Mouse (Mus musculus) embryonic facial prominence, embryonic 10.5 days (tissue): ENCODE results near the gene Gm9821. TPM values are rescaled to one million over a fixed set of nuclear protein-coding genes. Genes with fewer than 3 reads are reported as not detected.
A peak's percentile ranks its signal among the peaks of the same experiment; 100 is the strongest.

Experiments used
- DNase-seq: peaks from one replicate; pipeline ENCODE4 v3.0.0-alpha.2; 2017; ENCODE audit warnings: low spot score
- H3K27ac ChIP-seq: fragments of 300-500 bp; sonication (generic); replicated peaks from 2 replicates; pipeline ENCODE4 v1.5.1; 2016; ENCODE audit warnings: mild to moderate bottlenecking
- H3K27me3 ChIP-seq: fragments of 300-500 bp; sonication (generic); replicated peaks from 2 replicates; pipeline ENCODE4 v1.6.1; 2016; ENCODE audit warnings: low read depth, mild to moderate bottlenecking; ENCODE audit not compliant: poor library complexity, severe bottlenecking
- H3K36me3 ChIP-seq: fragments of 300-500 bp; sonication (generic); replicated peaks from 2 replicates; pipeline ENCODE4 v1.6.1; 2016; ENCODE audit warnings: mild to moderate bottlenecking, moderate library complexity
- H3K4me1 ChIP-seq: fragments of 300-500 bp; sonication (generic); 2 replicates; pipeline ENCODE4 v1.6.1; 2016
- H3K4me3 ChIP-seq: fragments of 300-500 bp; sonication (generic); 2 replicates; pipeline ENCODE4 v1.5.1; 2016; ENCODE audit warnings: mild to moderate bottlenecking, moderate library complexity
- H3K9me3 ChIP-seq: fragments of 300-500 bp; sonication (generic); 2 replicates; pipeline ENCODE4 v1.6.1; 2016; ENCODE audit warnings: mild to moderate bottlenecking
- WGBS: fragments of 180-500 bp; shearing (Covaris S2); methylation state at CpG from one replicate; pipeline ENCODE4 v1.1.7; 2016; 5-methylcytosine and 5-hydroxymethylcytosine counted together
- polyA plus RNA-seq: library from polyadenylated mRNA; unstranded; fragments of >200 nt; fragmentation: Nextera tagmentation; extraction: Ambion mirVana; gene quantifications from 2 replicates; pipeline ENCODE4 v1.2.1, GENCODE M21; 2016

Gene Gm9821
- polyA plus RNA-seq, 1 experiment from 2014 or later = 0.41 TPM

GRCm38 (mm10) chr2:91929455-91929854, 16.0 kb upstream of the Gm9821 start:
- WGBS = 62% methylated on average over 3 of the region's 3 CpGs

GRCm38 (mm10) chr2:91929936-91930335, 15.6 kb upstream of the Gm9821 start:
- peak overlapping the region; percentile 100 for H3K27ac ChIP-seq
- peak overlapping the region; percentile 97 for H3K4me3 ChIP-seq
- WGBS = 11% methylated on average over 12 of the region's 12 CpGs
- H3K27me3 ChIP-seq = peaks cover 11% of the 10 kb centered on the region
- peak; percentile 88 for DNase-seq
- peaks cover 68% of the 10 kb centered on the region for H3K4me1 ChIP-seq
- peaks cover 51% of the 10 kb centered on the region for H3K36me3 ChIP-seq
- H3K9me3 ChIP-seq = no peaks in the 10 kb centered on the region

More at GRCm38 (mm10) chr2:91929455-91929854, 16.0 kb upstream of the Gm9821 start:
- Histone ChIP-seq H3K27me3 (peaks cover 16% of the 10 kb centered on the region), H3K36me3 (peaks cover 46% of the 10 kb centered on the region), H3K4me1 (peaks cover 63% of the 10 kb centered on the region), H3K9me3 (no peaks in the 10 kb centered on the region), H3K27ac (peak overlapping the region; percentile 100), H3K4me3 (peak overlapping the region; percentile 97)
- DNase-seq = no peak

- under 1% methylated on average over 23 of the region's 23 CpGs for WGBS
- Histone ChIP-seq H3K36me3 (peaks cover 60% of the 10 kb centered on the region), H3K4me3 (peak overlapping the region; percentile 97), H3K9me3 (no peaks in the 10 kb centered on the region), H3K27me3 (0 out of 2 replicates have a peak, but pooled peaks cover 2% of the 10 kb centered on the region), H3K4me1 (peaks cover 73% of the 10 kb centered on the region), H3K27ac (peak overlapping the region; percentile 100)
- peak; percentile 62 for DNase-seq
These were observed 14.7 kb upstream of the Gm9821 start for GRCm38 (mm10) chr2:91930761-91931291.

GRCm38 (mm10) chr2:91931328-91932159, 14.0 kb upstream of the Gm9821 start:
- WGBS = under 1% methylated on average over 50 of the region's 50 CpGs
- Histone ChIP-seq H3K27ac (peak overlapping the region; percentile 100), H3K27me3 (no peaks in the 10 kb centered on the region), H3K9me3 (no peaks in the 10 kb centered on the region), H3K36me3 (peaks cover 67% of the 10 kb centered on the region), H3K4me3 (peak overlapping the region; percentile 97), H3K4me1 (peaks cover 79% of the 10 kb centered on the region)
- peak; percentile 97 for DNase-seq

GRCm38 (mm10) chr2:91932160-91932711, 13.3 kb upstream of the Gm9821 start, which contains the start of gene Mdk:
Mdk (minus strand) TSS chr2:91932297.
- Histone ChIP-seq H3K9me3 (no peaks in the 10 kb centered on the region), H3K36me3 (peaks cover 72% of the 10 kb centered on the region), H3K4me3 (peak within 1 kb of the TSS; percentile 97), H3K4me1 (peaks cover 81% of the 10 kb centered on the region), H3K27me3 (no peaks in the 10 kb centered on the region), H3K27ac (peak within 1 kb of the TSS; percentile 100)
- WGBS = under 1% methylated on average over 16 of the region's 16 CpGs
- peak; percentile 86 for DNase-seq

- DNase-seq = peak; percentile 55
- 9% methylated on average over 6 of the region's 6 CpGs for WGBS
- Histone ChIP-seq H3K4me3 (peak overlapping the region; percentile 97), H3K9me3 (no peaks in the 10 kb centered on the region), H3K36me3 (peaks cover 72% of the 10 kb centered on the region), H3K27ac (peak overlapping the region; percentile 100), H3K27me3 (no peaks in the 10 kb centered on the region), H3K4me1 (peaks cover 77% of the 10 kb centered on the region)
These were observed 12.7 kb upstream of the Gm9821 start for GRCm38 (mm10) chr2:91932737-91933350.

- peak overlapping the region; percentile 97 for H3K4me3 ChIP-seq
- peaks cover 72% of the 10 kb centered on the region for H3K36me3 ChIP-seq
- H3K27me3 ChIP-seq = no peaks in the 10 kb centered on the region
- peak overlapping the region; percentile 100 for H3K27ac ChIP-seq
- H3K9me3 ChIP-seq = no peaks in the 10 kb centered on the region
- peak; percentile 78 for DNase-seq
- peaks cover 71% of the 10 kb centered on the region for H3K4me1 ChIP-seq
- WGBS = 13% methylated on average over 9 of the region's 9 CpGs
These were observed 12.0 kb upstream of the Gm9821 start for GRCm38 (mm10) chr2:91933471-91933870.

- Histone ChIP-seq H3K4me3 (peak overlapping the region; percentile 97), H3K27me3 (no peaks in the 10 kb centered on the region), H3K9me3 (no peaks in the 10 kb centered on the region), H3K4me1 (peaks cover 65% of the 10 kb centered on the region), H3K27ac (peak overlapping the region; percentile 100), H3K36me3 (peaks cover 72% of the 10 kb centered on the region)
- DNase-seq = peak; percentile 39
- whole genome bisulfite sequencing = 56% methylated on average over 8 of the region's 8 CpGs
These were observed 11.5 kb upstream of the Gm9821 start for GRCm38 (mm10) chr2:91934016-91934415.

- no peaks in the 10 kb centered on the region for H3K27me3 ChIP-seq
- WGBS = 88% methylated on average over 9 of the region's 9 CpGs
- no peak overlapping the region for H3K4me3 ChIP-seq
- DNase-seq = no peak
- peaks cover 56% of the 10 kb centered on the region for H3K4me1 ChIP-seq
- peaks cover 72% of the 10 kb centered on the region for H3K36me3 ChIP-seq
- H3K9me3 ChIP-seq = no peaks in the 10 kb centered on the region
- H3K27ac ChIP-seq = peak overlapping the region; percentile 100
These were observed 10.5 kb upstream of the Gm9821 start for GRCm38 (mm10) chr2:91934826-91935525.

GRCm38 (mm10) chr2:91936154-91936553, 9.3 kb upstream of the Gm9821 start:
- no peaks in the 10 kb centered on the region for H3K9me3 ChIP-seq
- peaks cover 84% of the 10 kb centered on the region for H3K36me3 ChIP-seq

GRCm38 (mm10) chr2:91939303-91939935, 6.1 kb upstream of the Gm9821 start:
- DNase-seq = no peak
- H3K36me3 ChIP-seq = peaks cover 85% of the 10 kb centered on the region
- no peaks in the 10 kb centered on the region for H3K27me3 ChIP-seq
- H3K27ac ChIP-seq = no peak overlapping the region
- WGBS = 85% methylated on average over 15 of the region's 15 CpGs
- no peaks in the 10 kb centered on the region for H3K9me3 ChIP-seq
- peaks cover 32% of the 10 kb centered on the region for H3K4me1 ChIP-seq
- H3K4me3 ChIP-seq = no peak overlapping the region

More at GRCm38 (mm10) chr2:91936154-91936553, 9.3 kb upstream of the Gm9821 start:
- Histone ChIP-seq H3K4me1 (peaks cover 56% of the 10 kb centered on the region), H3K27me3 (no peaks in the 10 kb centered on the region), H3K4me3 (no peak overlapping the region), H3K27ac (no peak overlapping the region)
- WGBS = 90% methylated on average over 7 of the region's 7 CpGs
- DNase-seq = no peak
